Mouse (Mus musculus): ENCODE results near the gene Rars. TPM values are rescaled to one million over a fixed set of nuclear protein-coding genes. Genes with fewer than 3 reads are reported as not detected.
"Not testable (repeated sequence)": the region's sequence is repeated elsewhere in the genome, so short reads cannot be mapped to it uniquely, and the experiment has no call there.

Gene Rars
- polyA plus RNA-seq, 2 experiments, result 35.4 to 54.8 TPM

DNA sequence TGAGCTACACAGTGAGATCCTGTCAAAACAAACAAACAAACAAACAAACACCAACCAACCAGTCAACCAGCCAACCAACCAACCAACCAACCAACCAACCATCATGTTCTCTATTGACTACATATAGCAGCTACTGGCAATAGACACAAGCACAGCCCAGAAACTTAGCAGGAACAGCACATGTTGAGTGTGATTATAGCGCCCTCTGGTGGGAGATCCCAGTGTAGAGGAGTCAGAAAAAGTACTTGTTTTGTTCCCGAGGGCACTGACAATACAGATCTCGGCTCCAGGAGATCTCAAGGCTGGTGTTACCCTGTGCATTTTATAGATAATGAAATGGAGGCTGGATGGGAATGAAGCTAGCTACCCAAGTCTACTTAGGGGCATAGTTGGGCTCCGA lies 18.4 kb upstream of the Rars start:
- no peak overlapping the region for H3K4me2 ChIP-seq (ENCODE audit: low read depth)
- no peak for ATAC-seq (ENCODE audit: insufficient read depth)
- H3K4me1 ChIP-seq (replicated peaks; ENCODE audit: control insufficient read depth in 2 of 2, insufficient read depth in 2 of 2, low read length in 1 of 2), result no peaks in the 10 kb centered on the region
- TF ChIP-seq EP300 (IDR thresholded peaks at IDR 0.05; ENCODE audit: low read depth) (no peak), CTCF (IDR thresholded peaks at IDR 0.05; ENCODE audit: low read depth) (peak; percentile 76)
- no peak overlapping the region for H3K4me3 ChIP-seq (ENCODE audit: insufficient read depth in 1 of 2, low read depth in 2 of 2, low read length in 2 of 2)
- peak; percentile 16 to 40 (median 35) for DNase-seq (ENCODE audit: low read depth in 3 of 3, low spot score in 3 of 3)
- no peaks in the 10 kb centered on the region for H3K27me3 ChIP-seq (ENCODE audit: control insufficient read depth, insufficient read depth, low read length)
- H3K9me3 ChIP-seq (ENCODE audit: control insufficient read depth, low read length), result no peaks in the 10 kb centered on the region
- H3K9ac ChIP-seq (replicated peaks), result no peak overlapping the region
- H3K27ac ChIP-seq, result no peak overlapping the region
- WGBS (ENCODE audit: insufficient replicate concordance), result 34% methylated on average over 4 of the region's 4 CpGs
- H3K36me3 ChIP-seq (replicated peaks; ENCODE audit: control insufficient read depth, insufficient read depth, low read depth), result no peaks in the 10 kb centered on the region

DNA sequence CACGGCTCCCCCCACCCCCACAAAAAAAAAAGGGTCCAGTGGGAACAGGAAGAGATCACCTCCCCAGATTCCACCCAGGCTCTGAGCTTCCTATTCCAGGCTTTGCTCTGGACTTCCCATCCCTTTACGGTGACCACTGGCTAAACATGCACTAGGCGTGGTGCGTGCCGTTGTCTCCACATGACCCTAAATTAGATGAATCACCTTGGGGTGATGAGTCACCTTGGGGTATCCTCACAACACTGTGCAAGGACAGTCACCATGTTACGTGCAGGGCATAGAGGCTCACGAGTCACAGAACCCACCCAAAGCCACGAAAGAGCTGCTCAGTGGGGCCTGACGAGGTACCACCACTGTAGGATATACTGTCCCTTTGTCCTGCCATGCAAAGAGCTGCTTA lies 10.0 kb upstream of the Rars start:
- no peaks in the 10 kb centered on the region for H3K4me1 ChIP-seq (replicated peaks; ENCODE audit: control insufficient read depth in 2 of 2, insufficient read depth in 2 of 2, low read length in 1 of 2)
- TF ChIP-seq EP300 (IDR thresholded peaks at IDR 0.05; ENCODE audit: low read depth), result no peak
- no peak for TF ChIP-seq CTCF (IDR thresholded peaks at IDR 0.05; ENCODE audit: low read depth)
- DNase-seq (ENCODE audit: low read depth in 3 of 3, low spot score in 3 of 3), result no peak
- no peak overlapping the region for H3K4me2 ChIP-seq (ENCODE audit: low read depth)
- 70% methylated on average over 9 of the region's 9 CpGs for WGBS (ENCODE audit: insufficient replicate concordance)
- no peak for ATAC-seq (ENCODE audit: insufficient read depth)
- no peak overlapping the region for H3K27ac ChIP-seq
- no peaks in the 10 kb centered on the region for H3K27me3 ChIP-seq (ENCODE audit: control insufficient read depth, insufficient read depth, low read length)
- no peaks in the 10 kb centered on the region for H3K9me3 ChIP-seq (ENCODE audit: control insufficient read depth, low read length)
- no peak overlapping the region for H3K9ac ChIP-seq (replicated peaks)
- no peak overlapping the region for H3K4me3 ChIP-seq (ENCODE audit: insufficient read depth in 1 of 2, low read depth in 2 of 2, low read length in 2 of 2)
- H3K36me3 ChIP-seq (replicated peaks; ENCODE audit: control insufficient read depth, insufficient read depth, low read depth), result no peaks in the 10 kb centered on the region

DNA sequence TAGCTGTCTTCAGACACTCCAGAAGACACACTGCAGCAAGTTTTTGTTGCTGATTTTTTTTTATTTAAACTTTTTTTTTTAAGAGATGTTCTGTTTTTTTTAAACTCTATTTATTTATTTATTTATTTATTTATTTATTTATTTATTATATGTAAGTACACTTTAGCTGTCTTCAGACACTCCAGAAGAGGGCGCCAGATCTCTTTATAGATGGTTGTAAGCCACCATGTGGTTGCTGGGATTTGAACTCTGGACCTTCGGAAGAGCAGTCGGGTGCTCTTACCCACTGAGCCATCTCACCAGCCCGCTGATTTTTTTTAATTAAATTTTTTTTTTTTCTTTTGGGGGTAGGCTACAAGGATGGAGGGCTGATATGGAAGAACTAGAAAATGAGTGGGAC lies 8.3 kb upstream of the Rars start:
- not testable (repeated sequence) for H3K4me1 ChIP-seq (replicated peaks; ENCODE audit: control insufficient read depth in 2 of 2, insufficient read depth in 2 of 2, low read length in 1 of 2); H3K36me3 ChIP-seq (replicated peaks; ENCODE audit: control insufficient read depth, insufficient read depth, low read depth); H3K9me3 ChIP-seq (ENCODE audit: control insufficient read depth, low read length); ATAC-seq (ENCODE audit: insufficient read depth); H3K4me2 ChIP-seq (ENCODE audit: low read depth); H3K27me3 ChIP-seq (ENCODE audit: control insufficient read depth, insufficient read depth, low read length); H3K9ac ChIP-seq (replicated peaks); DNase-seq (ENCODE audit: low read depth in 3 of 3, low spot score in 3 of 3); H3K27ac ChIP-seq; H3K4me3 ChIP-seq (ENCODE audit: insufficient read depth in 1 of 2, low read depth in 2 of 2, low read length in 2 of 2)
- 64% methylated on average over 4 of the region's 4 CpGs for WGBS (ENCODE audit: insufficient replicate concordance)

DNA sequence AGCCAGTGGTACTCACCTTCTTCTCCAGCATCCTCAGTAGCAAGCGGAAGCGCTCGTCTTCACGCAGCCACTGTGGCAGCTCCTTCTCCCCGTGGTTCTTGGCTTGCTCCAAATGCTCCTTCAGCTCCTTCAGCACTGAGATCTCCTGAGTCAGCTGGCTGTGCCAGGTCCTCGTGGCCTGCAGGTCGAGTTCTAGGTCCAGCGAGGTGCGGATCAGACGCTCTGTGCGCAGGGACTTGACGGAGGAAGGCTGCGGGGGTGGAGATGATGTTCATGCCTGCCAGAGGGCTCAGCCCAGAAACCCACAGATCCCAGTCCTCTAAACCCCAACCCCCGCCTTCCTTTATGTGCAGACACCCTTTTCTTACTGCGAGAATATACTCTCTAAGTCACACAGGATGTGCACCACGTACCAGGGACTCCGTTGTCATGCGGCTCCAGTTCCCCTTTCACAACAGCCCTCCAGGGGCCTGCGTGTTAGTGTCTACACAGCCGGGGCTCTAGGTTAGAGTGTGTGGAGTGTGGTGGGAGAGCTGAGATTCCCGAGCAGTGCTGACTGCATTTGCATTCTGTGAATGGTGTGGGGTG lies 7.5 kb upstream of the Rars start:
- no peak for DNase-seq (ENCODE audit: low read depth in 3 of 3, low spot score in 3 of 3)
- no peak overlapping the region for H3K27ac ChIP-seq
- no peak for TF ChIP-seq CTCF (IDR thresholded peaks at IDR 0.05; ENCODE audit: low read depth)
- no peak for TF ChIP-seq EP300 (IDR thresholded peaks at IDR 0.05; ENCODE audit: low read depth)
- no peak overlapping the region for H3K4me2 ChIP-seq (ENCODE audit: low read depth)
- 53% methylated on average over 21 of the region's 21 CpGs for WGBS (ENCODE audit: insufficient replicate concordance)
- peaks cover 4 to 8% of the 10 kb centered on the region in 2 experiments; a peak in 3 of 4 replicates for H3K4me1 ChIP-seq (replicated peaks; ENCODE audit: control insufficient read depth in 2 of 2, insufficient read depth in 2 of 2, low read length in 1 of 2)
- no peaks in the 10 kb centered on the region for H3K36me3 ChIP-seq (replicated peaks; ENCODE audit: control insufficient read depth, insufficient read depth, low read depth)
- no peaks in the 10 kb centered on the region for H3K27me3 ChIP-seq (ENCODE audit: control insufficient read depth, insufficient read depth, low read length)
- H3K4me3 ChIP-seq (ENCODE audit: insufficient read depth in 1 of 2, low read depth in 2 of 2, low read length in 2 of 2), result no peak overlapping the region
- no peak for ATAC-seq (ENCODE audit: insufficient read depth)
- no peaks in the 10 kb centered on the region for H3K9me3 ChIP-seq (ENCODE audit: control insufficient read depth, low read length)
- no peak overlapping the region for H3K9ac ChIP-seq (replicated peaks)

DNA sequence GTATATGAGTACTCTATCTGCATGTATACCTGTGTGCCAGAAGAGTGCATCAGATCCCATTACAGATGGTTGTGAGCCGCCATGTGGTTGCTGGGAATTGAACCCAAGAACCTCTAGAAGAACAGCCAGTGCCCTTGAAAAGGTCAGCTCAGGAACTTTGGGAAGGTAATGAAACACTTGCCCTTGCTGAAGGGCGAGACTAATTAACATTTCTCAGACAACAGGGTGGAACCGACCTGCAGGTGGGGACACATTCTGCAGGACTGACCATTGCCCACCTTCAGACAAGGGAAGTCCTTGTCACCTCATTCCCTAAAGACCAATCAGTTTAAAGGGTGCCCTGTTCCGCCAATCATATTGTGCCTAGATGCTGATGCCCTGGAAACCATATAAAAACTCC lies 6.5 kb upstream of the Rars start:
- H3K9me3 ChIP-seq (ENCODE audit: control insufficient read depth, low read length); H3K9ac ChIP-seq (replicated peaks); DNase-seq (ENCODE audit: low read depth in 3 of 3, low spot score in 3 of 3); H3K27ac ChIP-seq; H3K4me3 ChIP-seq (ENCODE audit: insufficient read depth in 1 of 2, low read depth in 2 of 2, low read length in 2 of 2); H3K27me3 ChIP-seq (ENCODE audit: control insufficient read depth, insufficient read depth, low read length); ATAC-seq (ENCODE audit: insufficient read depth); H3K36me3 ChIP-seq (replicated peaks; ENCODE audit: control insufficient read depth, insufficient read depth, low read depth); H3K4me2 ChIP-seq (ENCODE audit: low read depth); H3K4me1 ChIP-seq (replicated peaks; ENCODE audit: control insufficient read depth in 2 of 2, insufficient read depth in 2 of 2, low read length in 1 of 2): not testable (repeated sequence)
- WGBS (ENCODE audit: insufficient replicate concordance), result 73% methylated on average over 4 of the region's 4 CpGs
